Mouse (Mus musculus) lung, adult 2 months (tissue): ENCODE results near the gene Xrn1.

Source experiments
- CTCF ChIP-seq: fragments of 200-500 bp; IDR thresholded peaks from 2 replicates; pipeline ENCODE4 v1.5.1; 2011; ENCODE audit warnings: mild to moderate bottlenecking, low read length, control low read depth; ENCODE audit not compliant: insufficient read depth
- POLR2A ChIP-seq: fragments of 200-500 bp; IDR thresholded peaks from 2 replicates; pipeline ENCODE4 v1.6.1; 2011; ENCODE audit warnings: low read depth, mild to moderate bottlenecking, control low read depth, low read length, borderline replicate concordance; ENCODE audit errors: extremely low read depth

GRCm38 (mm10) chr9:96051501-96051900, 96.9 kb downstream of the Xrn1 start:
- TF ChIP-seq CTCF (no peak), POLR2A (no peak)
